Mouse (Mus musculus) heart, embryonic 11.5 days (tissue): Measurements from ENCODE around the gene Emc9. TPM values are rescaled to one million over a fixed set of nuclear protein-coding genes. Genes with fewer than 3 reads are reported as not detected.

Experiments
- polyA plus RNA-seq: library from polyadenylated mRNA; unstranded; fragments of >200 nt; fragmentation: Nextera tagmentation; extraction: Ambion mirVana; gene quantifications from 2 replicates; pipeline ENCODE4 v1.2.1, GENCODE M21; 2014

The Emc9 gene
- polyA plus RNA-seq, 1 experiment from 2014 or later: 20.0 TPM

Other genes starting within 250 kb of the Emc9 start
- 22.0 and 44.5 TPM in 2 replicates for gene Dhrs4, start 106.5 kb downstream of the Emc9 start, polyA plus RNA-seq
- gene Carmil3, start 94.7 kb downstream of the Emc9 start, polyA plus RNA-seq: 2.2 TPM in 2 replicates
- gene Cpne6, start 74.9 kb downstream of the Emc9 start, polyA plus RNA-seq: 0.32 and 0.43 TPM in 2 replicates
- gene Nrl, start 60.3 kb downstream of the Emc9 start, polyA plus RNA-seq: not detected in 2 replicates
- gene Pck2, start 45.0 kb downstream of the Emc9 start, polyA plus RNA-seq: 28.0 and 33.0 TPM in 2 replicates
- gene Dcaf11, start 25.3 kb downstream of the Emc9 start, polyA plus RNA-seq: 61.3 and 71.1 TPM in 2 replicates
- 1.0 and 1.3 TPM in 2 replicates for gene A730061H03Rik, start 24.9 kb downstream of the Emc9 start, polyA plus RNA-seq
- 107 and 108 TPM in 2 replicates for gene Fitm1, start 9.7 kb downstream of the Emc9 start, polyA plus RNA-seq
- gene Psme1, start 7.2 kb downstream of the Emc9 start, polyA plus RNA-seq: 223 and 235 TPM in 2 replicates
- 222 and 223 TPM in 2 replicates for gene Psme2, start 5.8 kb upstream of the Emc9 start, polyA plus RNA-seq
- gene Rnf31, start 6.4 kb upstream of the Emc9 start, polyA plus RNA-seq: 11.2 and 13.0 TPM in 2 replicates
- 6.4 and 7.5 TPM in 2 replicates for gene Irf9, start 18.3 kb upstream of the Emc9 start, polyA plus RNA-seq
- gene Rec8, start 32.7 kb upstream of the Emc9 start, polyA plus RNA-seq: 8.8 and 14.1 TPM in 2 replicates
- 70.1 and 81.7 TPM in 2 replicates for gene Ipo4, start 50.7 kb upstream of the Emc9 start, polyA plus RNA-seq
- gene Gm49378, start 52.6 kb upstream of the Emc9 start, polyA plus RNA-seq: 1.9 and 4.2 TPM in 2 replicates
- 78.7 and 86.9 TPM in 2 replicates for gene Tm9sf1, start 58.5 kb upstream of the Emc9 start, polyA plus RNA-seq
- 0.63 TPM in 2 replicates for gene Tssk4, start 64.9 kb upstream of the Emc9 start, polyA plus RNA-seq
- gene Mdp1, start 75.2 kb upstream of the Emc9 start, polyA plus RNA-seq: 72.0 and 74.2 TPM in 2 replicates
- 41.3 and 43.3 TPM in 2 replicates for gene Gmpr2, start 86.6 kb upstream of the Emc9 start, polyA plus RNA-seq
- gene Nedd8, start 86.8 kb upstream of the Emc9 start, polyA plus RNA-seq: 512 and 535 TPM in 2 replicates
- gene Tinf2, start 96.5 kb upstream of the Emc9 start, polyA plus RNA-seq: 39.6 and 42.3 TPM in 2 replicates
- gene Tgm1, start 128.6 kb upstream of the Emc9 start, polyA plus RNA-seq: 0.13 and 0.30 TPM in 2 replicates
- gene Rabggta, start 137.0 kb upstream of the Emc9 start, polyA plus RNA-seq: 19.1 and 19.7 TPM in 2 replicates
- gene Dhrs1, start 160.4 kb upstream of the Emc9 start, polyA plus RNA-seq: 56.4 and 60.3 TPM in 2 replicates
- gene Nop9, start 160.4 kb upstream of the Emc9 start, polyA plus RNA-seq: 25.1 and 26.3 TPM in 2 replicates
- 1.4 and 1.7 TPM in 2 replicates for gene Cideb, start 173.2 kb upstream of the Emc9 start, polyA plus RNA-seq
- gene Ltb4r2, start 176.1 kb upstream of the Emc9 start, polyA plus RNA-seq: 0.16 and 1.0 TPM in 2 replicates
- gene Ltb4r1, start 180.7 kb upstream of the Emc9 start, polyA plus RNA-seq: 0.11 and 0.21 TPM in 2 replicates
- gene Adcy4, start 198.8 kb upstream of the Emc9 start, polyA plus RNA-seq: 13.2 and 19.7 TPM in 2 replicates
- 19.6 and 19.8 TPM in 2 replicates for gene Ripk3, start 203.6 kb upstream of the Emc9 start, polyA plus RNA-seq
- 15.5 and 16.9 TPM in 2 replicates for gene Nfatc4, start 237.8 kb upstream of the Emc9 start, polyA plus RNA-seq